Mouse (Mus musculus): ENCODE measurements around the gene Nagk. TPM values are rescaled to one million over a fixed set of nuclear protein-coding genes. Genes with fewer than 3 reads are reported as not detected.

Nagk gene
- polyA plus RNA-seq, 1 experiment = 37.3 TPM

Other genes with a start within 250 kb of the Nagk start
- gene Stambp, start 222.3 kb upstream of the Nagk start, polyA plus RNA-seq (2012; fragmentation: generic; extraction: Trizol) = 6.1 TPM
- not detected for gene Clec4f, start 138.8 kb upstream of the Nagk start, polyA plus RNA-seq (2012; fragmentation: generic; extraction: Trizol)
- not detected for gene Cd207, start 117.1 kb upstream of the Nagk start, polyA plus RNA-seq (2012; fragmentation: generic; extraction: Trizol)
- gene Vax2, start 83.7 kb upstream of the Nagk start, polyA plus RNA-seq (2012; fragmentation: generic; extraction: Trizol) = 1.1 TPM
- not detected for gene Atp6v1b1, start 52.0 kb upstream of the Nagk start, polyA plus RNA-seq (2012; fragmentation: generic; extraction: Trizol)
- gene Ankrd53, start 32.3 kb upstream of the Nagk start, polyA plus RNA-seq (2012; fragmentation: generic; extraction: Trizol) = 0.04 TPM
- gene Tex261, start 19.2 kb upstream of the Nagk start, polyA plus RNA-seq (2012; fragmentation: generic; extraction: Trizol) = 82.0 TPM
- 12.6 TPM for gene Paip2b, start 36.8 kb downstream of the Nagk start, polyA plus RNA-seq (2012; fragmentation: generic; extraction: Trizol)
- 7.0 TPM for gene Zfp638, start 72.1 kb downstream of the Nagk start, polyA plus RNA-seq (2012; fragmentation: generic; extraction: Trizol)
- gene Dysf, start 213.6 kb downstream of the Nagk start, polyA plus RNA-seq (2012; fragmentation: generic; extraction: Trizol) = 1.9 TPM